Mouse (Mus musculus) ES-Bruce4 (cell line): ENCODE data around the gene Kif21b. TPM values are rescaled to one million over a fixed set of nuclear protein-coding genes. Genes with fewer than 3 reads are reported as not detected.

Source experiments
- H3K27ac ChIP-seq: 2 replicates; pipeline ENCODE4 v1.5.1; 2012; ENCODE audit warnings: low read length, inconsistent platforms; ENCODE audit not compliant: insufficient read depth
- H3K27me3 ChIP-seq: 2 replicates; pipeline ENCODE4 v1.6.1; 2012; ENCODE audit warnings: mild to moderate bottlenecking, low read length, inconsistent platforms; ENCODE audit not compliant: control insufficient read depth, poor library complexity, insufficient read depth, severe bottlenecking
- H3K36me3 ChIP-seq: 2 replicates; pipeline ENCODE4 v1.6.1; 2012; ENCODE audit warnings: inconsistent platforms, mild to moderate bottlenecking, low read length, moderate library complexity; ENCODE audit not compliant: control insufficient read depth, poor library complexity, insufficient read depth, severe bottlenecking
- H3K4me1 ChIP-seq: one replicate; pipeline ENCODE4 v1.8.1; 2011; ENCODE audit warnings: low read length; ENCODE audit not compliant: control insufficient read depth, insufficient read depth
- H3K4me3 ChIP-seq: 2 replicates; pipeline ENCODE4 v1.5.1; 2011; ENCODE audit warnings: low read depth, mild to moderate bottlenecking, low read length
- H3K9ac ChIP-seq: 2 replicates; pipeline ENCODE4 v1.6.1; 2012; ENCODE audit warnings: low read depth, mild to moderate bottlenecking, inconsistent platforms; ENCODE audit not compliant: poor library complexity, severe bottlenecking
- H3K9me3 ChIP-seq: replicated peaks from 2 replicates; pipeline ENCODE4 v1.6.1; 2012; ENCODE audit warnings: mild to moderate bottlenecking, low read length, inconsistent platforms; ENCODE audit not compliant: control insufficient read depth, poor library complexity, insufficient read depth, severe bottlenecking
- CTCF ChIP-seq: IDR thresholded peaks from one replicate; pipeline ENCODE4 v1.8.1; 2011; ENCODE audit warnings: low read depth, low read length
- EP300 ChIP-seq: IDR thresholded peaks from 2 replicates; pipeline ENCODE4 v1.6.1; 2011; ENCODE audit warnings: low read depth, low read length; ENCODE audit not compliant: insufficient read depth
- POLR2A ChIP-seq: IDR thresholded peaks from one replicate; pipeline ENCODE4 v1.8.1; 2011; ENCODE audit warnings: low read length; ENCODE audit not compliant: insufficient read depth
- polyA plus RNA-seq: library from polyadenylated mRNA; stranded (reverse); fragments of >200 nt; gene quantifications from 2 replicates; pipeline ENCODE4 v1.2.4, GENCODE M21; 2011; ENCODE audit warnings: low read depth; ENCODE audit not compliant: missing spikeins, insufficient read depth, insufficient read length

Gene Kif21b
- polyA plus RNA-seq, 1 experiment: 16.0 TPM

- Histone ChIP-seq H3K36me3 (no peaks in the 10 kb centered on the region), H3K4me1 (peaks cover 10% of the 10 kb centered on the region), H3K9me3 (no peaks in the 10 kb centered on the region), H3K27ac (no peak overlapping the region), H3K4me3 (no peak overlapping the region), H3K9ac (no peak overlapping the region), H3K27me3 (no peaks in the 10 kb centered on the region)
- TF ChIP-seq POLR2A (no peak), EP300 (no peak), CTCF (no peak)
Measured at GRCm38 (mm10) chr1:136141176-136141950, 10.2 kb downstream of the Kif21b start.

GRCm38 (mm10) chr1:136142336-136142735 lies 11.1 kb downstream of the Kif21b start:
- Histone ChIP-seq H3K27ac (no peak overlapping the region), H3K9ac (no peak overlapping the region)

GRCm38 (mm10) chr1:136143514-136143913 lies 12.3 kb downstream of the Kif21b start:
- H3K27ac ChIP-seq: no peak overlapping the region

More at GRCm38 (mm10) chr1:136142336-136142735, 11.1 kb downstream of the Kif21b start:
- Histone ChIP-seq H3K27me3 (no peaks in the 10 kb centered on the region), H3K4me3 (no peak overlapping the region), H3K9me3 (no peaks in the 10 kb centered on the region), H3K4me1 (peaks cover 8% of the 10 kb centered on the region), H3K36me3 (no peaks in the 10 kb centered on the region)
- no peak for TF ChIP-seq EP300
- no peak for TF ChIP-seq POLR2A
- no peak for TF ChIP-seq CTCF

GRCm38 (mm10) chr1:136149702-136150101 lies 18.5 kb downstream of the Kif21b start:
- H3K9me3 ChIP-seq: no peaks in the 10 kb centered on the region
- H3K9ac ChIP-seq: no peak overlapping the region
- no peak overlapping the region for H3K4me3 ChIP-seq
- H3K4me1 ChIP-seq: no peaks in the 10 kb centered on the region
- no peaks in the 10 kb centered on the region for H3K36me3 ChIP-seq
- TF ChIP-seq POLR2A (no peak), EP300 (no peak), CTCF (no peak)
- no peaks in the 10 kb centered on the region for H3K27me3 ChIP-seq
- H3K27ac ChIP-seq: no peak overlapping the region

More at GRCm38 (mm10) chr1:136143514-136143913, 12.3 kb downstream of the Kif21b start:
- Histone ChIP-seq H3K9me3 (no peaks in the 10 kb centered on the region), H3K4me1 (peaks cover 1% of the 10 kb centered on the region), H3K27me3 (no peaks in the 10 kb centered on the region), H3K4me3 (no peak overlapping the region), H3K36me3 (no peaks in the 10 kb centered on the region), H3K9ac (no peak overlapping the region)
- no peak for TF ChIP-seq POLR2A
- TF ChIP-seq EP300: no peak
- TF ChIP-seq CTCF: no peak

- Histone ChIP-seq H3K36me3 (no peaks in the 10 kb centered on the region), H3K9ac (no peak overlapping the region)
- TF ChIP-seq EP300 (no peak), POLR2A (no peak), CTCF (no peak)
Measured at GRCm38 (mm10) chr1:136151371-136151770, 20.2 kb downstream of the Kif21b start.

GRCm38 (mm10) chr1:136156304-136156703 lies 25.1 kb downstream of the Kif21b start:
- H3K9me3 ChIP-seq: no peaks in the 10 kb centered on the region
- no peaks in the 10 kb centered on the region for H3K4me1 ChIP-seq
- no peaks in the 10 kb centered on the region for H3K36me3 ChIP-seq
- TF ChIP-seq POLR2A (no peak), CTCF (no peak), EP300 (no peak)
- H3K27ac ChIP-seq: no peak overlapping the region
- H3K4me3 ChIP-seq: no peak overlapping the region
- H3K27me3 ChIP-seq: no peaks in the 10 kb centered on the region
- no peak overlapping the region for H3K9ac ChIP-seq

More at GRCm38 (mm10) chr1:136151371-136151770, 20.2 kb downstream of the Kif21b start:
- Histone ChIP-seq H3K4me3 (no peak overlapping the region), H3K27ac (no peak overlapping the region), H3K9me3 (no peaks in the 10 kb centered on the region), H3K4me1 (no peaks in the 10 kb centered on the region), H3K27me3 (no peaks in the 10 kb centered on the region)
